Mouse (Mus musculus) forebrain, embryonic 12.5 days (tissue): ENCODE results near the gene Mtmr3. TPM values are rescaled to one million over a fixed set of nuclear protein-coding genes. Genes with fewer than 3 reads are reported as not detected.

Source experiments
- ATAC-seq: fragments of 200-750 bp; cut with Nextera tagmentation; 2 replicates; pipeline ENCODE4 v1.8.0; 2017; ENCODE audit warnings: moderate TSS enrichment; ENCODE audit not compliant: low FRiP score
- H3K27ac ChIP-seq: fragments of 300-500 bp; sonication (generic); 2 replicates; pipeline ENCODE4 v1.5.1; 2016; ENCODE audit warnings: mild to moderate bottlenecking
- H3K27me3 ChIP-seq: fragments of 300-500 bp; sonication (generic); 2 replicates; pipeline ENCODE4 v1.6.1; 2016; ENCODE audit warnings: mild to moderate bottlenecking
- H3K36me3 ChIP-seq: fragments of 300-500 bp; sonication (generic); replicated peaks from 2 replicates; pipeline ENCODE4 v1.6.1; 2016; ENCODE audit warnings: mild to moderate bottlenecking
- H3K4me1 ChIP-seq: fragments of 300-500 bp; sonication (generic); 2 replicates; pipeline ENCODE4 v1.6.1; 2016
- H3K4me2 ChIP-seq: fragments of 300-500 bp; sonication (generic); 2 replicates; pipeline ENCODE4 v1.6.1; 2016; ENCODE audit warnings: mild to moderate bottlenecking, moderate library complexity
- H3K4me3 ChIP-seq: fragments of 300-500 bp; sonication (generic); replicated peaks from 2 replicates; pipeline ENCODE4 v1.5.1; 2016; ENCODE audit warnings: mild to moderate bottlenecking
- H3K9ac ChIP-seq: fragments of 300-500 bp; sonication (generic); 2 replicates; pipeline ENCODE4 v1.6.1; 2016; ENCODE audit warnings: mild to moderate bottlenecking
- H3K9me3 ChIP-seq: fragments of 300-500 bp; sonication (generic); 2 replicates; pipeline ENCODE4 v1.6.1; 2016
- WGBS: fragments of 180-500 bp; shearing (Covaris S2); methylation state at CpG from one replicate; pipeline ENCODE4 v1.1.7; 2016; 5-methylcytosine and 5-hydroxymethylcytosine counted together
- polyA plus RNA-seq: library from polyadenylated mRNA; unstranded; fragments of >200 nt; fragmentation: Nextera tagmentation; extraction: Ambion mirVana; gene quantifications from 2 replicates; pipeline ENCODE4 v1.2.1, GENCODE M21; 2016

The Mtmr3 gene
- 46.5 and 50.1 TPM in 2 replicates for polyA plus RNA-seq

DNA sequence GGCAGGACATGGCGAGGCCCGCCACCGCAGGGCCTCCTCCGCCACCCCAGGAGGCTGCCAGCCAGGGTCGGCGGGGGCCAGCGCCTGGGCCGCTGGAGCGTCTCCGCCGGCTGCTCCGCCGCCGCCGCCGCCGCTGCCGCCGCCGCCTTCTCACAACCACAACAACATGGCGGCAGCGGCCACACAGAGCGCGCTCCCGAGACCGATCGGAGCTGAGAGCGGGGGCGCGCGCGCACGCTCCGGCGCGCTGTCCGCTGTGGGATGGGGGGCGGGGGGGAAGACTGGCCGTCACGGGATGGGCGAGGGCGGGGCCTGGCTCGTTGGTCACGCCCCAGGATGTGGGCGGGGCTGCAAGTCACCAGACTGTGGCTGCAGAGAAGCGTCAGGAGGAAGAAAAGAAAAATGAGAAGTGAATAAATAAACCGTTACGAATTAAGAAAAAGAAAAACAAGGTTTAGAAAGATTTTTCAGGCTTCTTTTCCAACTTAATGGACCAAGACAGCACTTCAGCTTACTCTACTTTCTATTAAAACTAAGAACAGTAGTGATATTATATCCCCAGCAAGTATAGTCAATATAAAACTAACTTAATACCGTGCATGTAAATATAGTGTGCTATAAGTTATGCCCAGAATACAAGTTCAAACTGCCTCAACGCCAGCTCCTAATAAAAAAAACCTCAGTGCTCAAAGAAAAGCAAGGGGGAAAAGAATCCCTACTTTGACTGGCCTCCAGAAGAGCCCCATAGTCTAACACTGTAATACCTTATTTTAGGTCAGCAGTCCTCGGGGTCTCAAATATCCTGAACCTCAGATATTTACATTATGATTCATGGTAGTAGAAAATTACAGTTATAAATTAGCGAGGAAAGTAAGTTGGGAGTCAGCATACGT is at the start of gene Mtmr3:
Gene Mtmr3, minus strand, starts transcription at position 256 of the 893 bp plus-strand sequence.
- Histone ChIP-seq H3K36me3 (no peaks in the 10 kb centered on the region), H3K4me3 (peak within 1 kb of the TSS; percentile 96), H3K4me1 (peaks cover 13% of the 10 kb centered on the region), H3K4me2 (peak within 1 kb of the TSS; percentile 61), H3K27me3 (no peaks in the 10 kb centered on the region), H3K9me3 (no peaks in the 10 kb centered on the region), H3K27ac (peak within 1 kb of the TSS; percentile 95), H3K9ac (peak within 1 kb of the TSS; percentile 98)
- 6% methylated on average over 46 of the region's 53 CpGs for WGBS
- ATAC-seq: peak; percentile 96

DNA sequence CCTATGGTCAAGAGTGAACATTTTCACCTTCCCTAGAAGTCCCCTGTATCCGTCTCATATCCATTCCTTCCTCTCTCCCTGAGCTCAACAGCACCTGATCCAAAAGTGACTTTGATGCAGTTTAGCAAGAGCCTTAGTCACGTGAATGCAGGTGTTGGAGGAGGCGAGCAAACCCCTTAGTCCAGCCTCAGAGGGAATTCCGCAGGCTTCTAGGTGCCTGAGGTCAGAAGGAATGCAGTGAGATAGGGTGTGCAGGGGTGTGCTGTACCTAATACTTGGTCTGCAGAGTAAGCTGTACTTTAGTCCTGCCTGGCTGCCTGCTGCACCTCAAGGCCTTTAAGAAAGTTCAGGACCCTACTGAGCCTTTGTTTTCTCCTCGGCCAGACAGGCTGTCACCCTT is 49.1 kb upstream of the Mtmr3 start:
- H3K36me3 ChIP-seq: peaks cover 28% of the 10 kb centered on the region
- 45% methylated on average over 5 of the region's 5 CpGs for WGBS
- H3K9me3 ChIP-seq: no peaks in the 10 kb centered on the region
- H3K4me2 ChIP-seq: no peak overlapping the region
- H3K4me3 ChIP-seq: no peak overlapping the region
- peaks cover 5% of the 10 kb centered on the region for H3K4me1 ChIP-seq
- no peaks in the 10 kb centered on the region for H3K27me3 ChIP-seq
- H3K9ac ChIP-seq: no peak overlapping the region
- no peak overlapping the region for H3K27ac ChIP-seq
- ATAC-seq: no peak

DNA sequence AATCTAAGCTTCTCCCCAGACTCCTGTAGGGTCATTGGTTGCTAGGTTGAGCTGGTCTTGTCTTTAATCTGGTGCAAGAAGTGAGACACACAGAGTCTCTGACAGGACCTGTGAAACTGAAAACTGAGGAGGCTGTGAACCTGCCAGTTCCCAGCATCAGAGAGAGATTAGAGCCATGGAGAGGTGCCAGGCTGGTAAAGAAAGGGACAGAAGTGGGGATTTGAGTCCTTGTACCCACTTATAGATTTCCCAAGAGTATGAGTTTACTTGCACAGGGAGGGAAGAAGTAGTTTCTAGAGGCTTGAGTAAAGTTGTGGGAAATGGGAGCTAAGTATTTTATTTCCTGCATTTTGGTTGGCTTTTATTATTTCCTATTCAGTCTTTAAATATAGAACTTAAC is 46.5 kb upstream of the Mtmr3 start:
- Histone ChIP-seq H3K27ac (no peak overlapping the region), H3K9ac (no peak overlapping the region), H3K4me3 (no peak overlapping the region), H3K9me3 (no peaks in the 10 kb centered on the region), H3K4me2 (no peak overlapping the region), H3K36me3 (peaks cover 4% of the 10 kb centered on the region; the same call in 1 of the 2 replicates), H3K27me3 (no peaks in the 10 kb centered on the region), H3K4me1 (peaks cover 18% of the 10 kb centered on the region)
- no peak for ATAC-seq

DNA sequence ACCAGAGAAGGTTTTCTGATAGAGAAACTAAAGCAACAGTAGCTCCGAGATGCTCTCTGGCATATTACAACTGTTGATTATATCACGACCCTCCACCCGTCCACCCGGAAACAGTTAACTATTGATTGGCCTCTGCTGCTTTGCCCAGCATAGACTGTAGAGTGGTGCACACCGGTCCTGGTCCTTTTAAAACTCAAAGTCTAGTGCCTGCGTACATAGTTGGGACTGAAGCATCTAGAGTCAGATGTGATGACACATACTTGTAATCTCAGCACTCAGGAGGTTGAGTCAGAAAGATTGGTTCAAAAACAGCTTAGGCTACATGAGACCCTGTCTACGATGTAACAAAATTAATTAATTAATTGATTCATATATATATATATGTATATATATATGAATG is 43.6 kb upstream of the Mtmr3 start:
- ATAC-seq: 0 out of 2 replicates have a peak, but pooled peaks have one; percentile 6
- Histone ChIP-seq H3K9ac (peak overlapping the region; percentile 76), H3K36me3 (peaks cover 4% of the 10 kb centered on the region; the same call in 1 of the 2 replicates), H3K4me1 (peaks cover 18% of the 10 kb centered on the region), H3K4me3 (peak overlapping the region; percentile 86), H3K27ac (no peak overlapping the region), H3K9me3 (no peaks in the 10 kb centered on the region), H3K27me3 (peaks cover 3% of the 10 kb centered on the region; the same call in 1 of the 2 replicates), H3K4me2 (peak overlapping the region; percentile 86)
- WGBS: 37% methylated on average over 7 of the region's 7 CpGs

DNA sequence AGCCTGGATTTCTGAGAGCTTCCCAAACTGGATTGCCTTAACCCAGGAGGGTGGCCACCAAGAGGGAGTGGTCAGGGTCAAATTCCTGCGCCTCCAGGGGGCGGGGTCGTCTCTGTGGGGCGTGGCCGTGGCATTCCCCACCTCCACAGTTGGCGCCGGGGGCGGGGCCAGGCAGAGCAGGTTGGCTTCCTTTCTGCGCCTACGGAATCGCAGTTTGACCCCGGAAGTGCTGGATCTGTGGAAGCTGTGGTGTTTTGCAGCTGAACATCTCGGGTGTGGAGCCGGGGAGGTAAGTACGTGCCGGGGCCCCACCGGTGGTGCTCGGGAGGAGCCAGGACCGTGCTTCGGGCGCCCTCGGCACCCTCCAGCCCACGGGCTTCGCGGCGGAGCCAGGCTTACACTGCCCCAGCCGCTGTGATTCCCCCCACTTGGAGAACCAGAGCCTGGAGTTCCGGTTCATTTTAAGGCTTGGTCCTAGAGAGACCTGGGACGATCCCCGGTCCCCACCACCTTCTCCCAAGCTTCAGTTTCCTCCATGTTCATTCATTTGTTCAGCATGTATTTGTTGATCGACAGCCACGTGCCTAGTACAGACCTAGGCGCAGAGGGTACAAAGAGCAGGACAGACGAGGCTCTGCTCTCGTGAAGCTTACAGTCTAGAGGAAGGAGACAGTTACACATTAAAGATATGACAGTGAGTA is 43.0 kb upstream of the Mtmr3 start, which contains the start of gene Ascc2:
Gene Ascc2, plus strand, starts transcription at position 214 of the 701 bp plus-strand sequence.
- WGBS: under 1% methylated on average over 35 of the region's 35 CpGs
- peaks cover 18% of the 10 kb centered on the region for H3K4me1 ChIP-seq
- peak within 1 kb of the TSS; percentile 86 for H3K4me2 ChIP-seq
- H3K27me3 ChIP-seq: peaks cover 3% of the 10 kb centered on the region; the same call in 1 of the 2 replicates
- peak within 1 kb of the TSS; percentile 86 for H3K4me3 ChIP-seq
- H3K36me3 ChIP-seq: peaks cover 4% of the 10 kb centered on the region; the same call in 1 of the 2 replicates
- peak within 1 kb of the TSS; percentile 76 for H3K9ac ChIP-seq
- H3K27ac ChIP-seq: peak within 1 kb of the TSS; percentile 36; the same call in 1 of the 2 replicates
- ATAC-seq: peak; percentile 91
- no peaks in the 10 kb centered on the region for H3K9me3 ChIP-seq

DNA sequence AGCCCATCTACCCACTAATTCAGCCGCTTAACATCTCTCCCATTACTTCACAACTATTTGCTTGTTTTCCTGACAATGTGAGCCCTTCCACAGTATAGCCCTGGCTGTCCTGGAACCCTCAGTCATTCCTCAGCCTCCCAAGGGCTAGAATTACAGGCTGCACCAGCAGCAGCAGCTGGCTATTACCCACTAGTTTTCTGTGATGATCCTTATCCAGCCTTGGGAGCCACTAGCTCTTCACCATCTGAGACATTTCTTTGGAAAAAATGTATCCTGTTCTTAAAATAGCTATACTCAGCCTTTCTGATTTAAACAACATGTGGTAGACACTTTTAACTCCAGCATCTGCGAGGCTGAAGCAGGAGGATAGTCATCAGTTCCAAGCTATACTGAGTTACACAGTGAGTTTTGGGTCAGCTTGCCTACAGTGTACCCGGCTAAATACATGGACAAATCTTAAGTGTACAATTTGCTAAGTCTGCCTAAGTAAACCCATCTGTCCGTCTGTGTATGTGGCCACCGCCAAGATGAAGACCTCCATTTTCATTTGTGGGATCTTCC is 42.2 kb upstream of the Mtmr3 start:
- no peak overlapping the region for H3K9ac ChIP-seq
- H3K4me3 ChIP-seq: no peak overlapping the region; the same call in 1 of the 2 replicates
- H3K9me3 ChIP-seq: no peaks in the 10 kb centered on the region
- 60% methylated on average over 5 of the region's 5 CpGs for WGBS
- peaks cover 3% of the 10 kb centered on the region; the same call in 1 of the 2 replicates for H3K27me3 ChIP-seq
- H3K27ac ChIP-seq: no peak overlapping the region
- ATAC-seq: no peak
- peaks cover 18% of the 10 kb centered on the region for H3K4me1 ChIP-seq
- H3K36me3 ChIP-seq: peaks cover 4% of the 10 kb centered on the region; the same call in 1 of the 2 replicates
- peak overlapping the region; percentile 86 for H3K4me2 ChIP-seq

DNA sequence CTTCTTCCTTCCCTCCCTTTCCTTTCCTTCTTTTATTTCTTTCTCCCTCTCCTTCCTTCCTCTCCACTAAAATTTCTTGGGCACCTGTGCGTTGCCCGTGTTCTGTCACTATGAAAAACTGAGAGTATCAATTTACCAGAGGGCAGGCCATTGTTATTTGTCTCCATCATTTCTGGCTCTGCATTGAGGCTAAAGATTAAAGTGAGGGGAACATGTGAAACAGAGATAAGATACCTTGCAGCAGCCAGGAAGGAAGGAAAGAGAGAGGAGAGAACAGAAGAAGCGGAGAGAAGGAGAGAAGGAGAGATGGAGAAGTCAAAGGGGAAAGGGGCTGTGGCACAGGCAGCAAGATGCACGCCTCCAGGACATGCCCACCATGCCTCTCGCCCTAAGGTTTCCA is 39.7 kb upstream of the Mtmr3 start:
- no peaks in the 10 kb centered on the region for H3K36me3 ChIP-seq
- H3K4me1 ChIP-seq: peaks cover 24% of the 10 kb centered on the region
- no peak overlapping the region for H3K4me2 ChIP-seq
- H3K4me3 ChIP-seq: no peak overlapping the region
- H3K9ac ChIP-seq: no peak overlapping the region
- no peak overlapping the region for H3K27ac ChIP-seq
- no peak for ATAC-seq
- no peaks in the 10 kb centered on the region for H3K9me3 ChIP-seq
- WGBS: 83% methylated on average over 5 of the region's 5 CpGs
- H3K27me3 ChIP-seq: peaks cover 3% of the 10 kb centered on the region; the same call in 1 of the 2 replicates

DNA sequence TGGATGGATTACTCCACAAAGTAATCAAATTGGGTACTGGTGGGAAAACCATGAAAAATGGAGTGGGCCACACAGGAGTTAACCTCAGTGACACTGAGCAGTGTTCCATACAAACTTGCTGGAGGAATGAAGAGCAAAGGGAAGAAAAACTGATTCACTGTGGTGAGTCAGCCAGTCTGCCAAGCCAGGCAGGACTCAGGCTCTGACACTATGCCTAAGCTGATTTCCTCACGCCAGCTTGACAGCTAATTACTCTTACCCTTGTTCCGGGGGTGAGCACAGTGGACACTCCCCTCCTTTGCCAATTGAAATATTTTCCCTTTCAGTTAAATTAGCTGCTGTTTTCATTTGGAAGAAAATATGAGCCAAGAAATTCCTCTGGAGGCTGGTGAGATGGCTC is 38.8 kb upstream of the Mtmr3 start:
- ATAC-seq: no peak
- 55% methylated on average over 2 of the region's 2 CpGs for WGBS
- Histone ChIP-seq H3K27ac (no peak overlapping the region), H3K4me1 (peaks cover 16% of the 10 kb centered on the region), H3K9ac (no peak overlapping the region), H3K36me3 (no peaks in the 10 kb centered on the region), H3K4me3 (no peak overlapping the region), H3K27me3 (peaks cover 3% of the 10 kb centered on the region; the same call in 1 of the 2 replicates), H3K4me2 (no peak overlapping the region), H3K9me3 (no peaks in the 10 kb centered on the region)

DNA sequence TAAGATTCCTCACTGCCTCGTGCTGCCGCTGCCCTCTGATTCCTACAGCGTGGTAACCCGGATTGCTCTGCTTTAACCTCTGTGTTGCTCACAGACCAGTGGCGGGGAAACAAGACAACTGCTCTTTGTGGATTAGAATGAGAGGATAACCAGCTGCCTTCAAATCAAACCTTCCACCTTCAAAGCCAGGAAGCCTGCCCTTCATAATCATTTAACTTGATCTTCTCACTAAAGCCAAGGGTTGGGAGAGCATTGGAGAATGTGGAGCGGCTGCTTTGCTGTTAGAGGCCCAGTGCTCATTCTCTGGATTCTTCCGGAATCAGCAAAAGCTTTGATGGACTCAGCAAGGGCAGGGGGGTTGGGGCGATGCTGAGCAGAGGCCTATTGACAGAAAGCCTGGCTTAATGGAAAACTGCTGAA is 35.2 kb upstream of the Mtmr3 start:
- WGBS: 31% methylated on average over 8 of the region's 8 CpGs
- Histone ChIP-seq H3K4me2 (no peak overlapping the region), H3K27me3 (peaks cover 3% of the 10 kb centered on the region; the same call in 1 of the 2 replicates), H3K27ac (no peak overlapping the region), H3K4me3 (no peak overlapping the region), H3K9me3 (no peaks in the 10 kb centered on the region), H3K4me1 (peaks cover 12% of the 10 kb centered on the region; the same call in 1 of the 2 replicates), H3K36me3 (no peaks in the 10 kb centered on the region), H3K9ac (peak overlapping the region; percentile 21; the same call in 1 of the 2 replicates)
- no peak for ATAC-seq

DNA sequence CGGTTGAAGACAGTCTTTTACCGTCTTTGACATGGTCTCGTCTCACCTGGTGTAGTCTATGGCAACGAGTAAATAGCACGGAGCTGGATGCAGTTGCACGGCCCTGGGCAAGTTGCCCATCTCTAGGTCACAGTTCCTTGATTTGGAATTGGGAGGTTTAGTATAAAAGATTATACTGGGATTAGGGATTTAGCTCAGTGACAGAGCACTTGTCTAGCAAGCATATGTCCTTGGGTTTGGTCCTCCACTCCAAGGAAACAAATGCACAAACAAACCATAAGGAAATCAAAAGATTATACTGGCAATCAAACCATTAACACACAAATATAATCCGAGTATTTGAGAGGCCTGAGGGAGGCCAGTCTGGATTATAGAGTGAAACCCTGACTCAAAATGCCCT is 33.0 kb upstream of the Mtmr3 start:
- peaks cover 12% of the 10 kb centered on the region; the same call in 1 of the 2 replicates for H3K4me1 ChIP-seq
- no peak for ATAC-seq
- WGBS: 68% methylated on average over 7 of the region's 7 CpGs
- H3K9ac ChIP-seq: no peak overlapping the region
- H3K36me3 ChIP-seq: no peaks in the 10 kb centered on the region
- H3K4me2 ChIP-seq: no peak overlapping the region
- H3K9me3 ChIP-seq: no peaks in the 10 kb centered on the region
- no peaks in the 10 kb centered on the region for H3K27me3 ChIP-seq
- no peak overlapping the region for H3K27ac ChIP-seq
- no peak overlapping the region for H3K4me3 ChIP-seq

DNA sequence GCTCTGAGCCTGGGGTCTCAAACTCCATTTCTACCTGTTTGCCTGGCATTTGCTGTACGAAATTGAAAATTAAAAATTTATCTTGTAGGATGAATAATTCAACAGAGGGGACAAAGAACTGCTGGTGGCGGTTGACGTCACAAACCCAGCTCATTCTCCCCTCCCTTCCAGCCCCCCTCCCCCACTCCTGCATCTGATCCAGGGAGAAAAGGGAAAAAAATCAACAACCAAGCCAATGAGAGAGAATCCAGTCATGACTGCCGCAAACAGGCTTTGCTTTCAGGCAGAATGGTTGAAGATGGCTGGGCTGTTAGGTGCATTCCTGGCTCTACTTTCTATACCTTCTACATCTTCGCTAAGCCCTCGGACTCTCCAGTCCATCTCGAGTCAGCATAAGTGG is 31.3 kb upstream of the Mtmr3 start:
- ATAC-seq: no peak
- Histone ChIP-seq H3K9me3 (no peaks in the 10 kb centered on the region), H3K36me3 (no peaks in the 10 kb centered on the region), H3K9ac (no peak overlapping the region), H3K4me3 (no peak overlapping the region), H3K27ac (no peak overlapping the region), H3K27me3 (no peaks in the 10 kb centered on the region), H3K4me1 (peaks cover 12% of the 10 kb centered on the region; the same call in 1 of the 2 replicates), H3K4me2 (no peak overlapping the region)
- 77% methylated on average over 7 of the region's 7 CpGs for WGBS

DNA sequence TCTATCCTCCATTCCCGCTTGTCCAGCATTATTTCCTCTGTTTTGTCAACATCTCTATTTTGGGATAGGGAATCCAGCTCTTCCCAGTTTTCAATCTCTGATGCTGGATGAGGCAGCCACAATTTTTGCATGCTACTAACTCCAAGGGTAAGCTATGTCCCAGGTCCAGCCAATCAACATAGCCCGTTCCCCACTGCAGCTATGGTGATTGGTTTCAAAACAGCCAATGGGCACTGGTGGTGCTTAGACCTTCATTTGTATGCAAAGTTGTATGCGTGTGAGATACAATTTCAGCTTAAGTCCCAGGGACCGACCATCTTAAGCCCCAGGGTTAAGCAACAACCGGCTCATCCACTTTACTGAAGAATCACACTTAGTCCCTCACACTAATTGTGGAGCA is 28.3 kb upstream of the Mtmr3 start:
- no peak overlapping the region for H3K9ac ChIP-seq
- no peak overlapping the region for H3K4me3 ChIP-seq
- no peak overlapping the region for H3K27ac ChIP-seq
- ATAC-seq: no peak
- WGBS: 49% methylated on average over 5 of the region's 5 CpGs
- H3K9me3 ChIP-seq: no peaks in the 10 kb centered on the region
- peaks cover 6% of the 10 kb centered on the region; the same call in 1 of the 2 replicates for H3K4me1 ChIP-seq
- no peaks in the 10 kb centered on the region for H3K27me3 ChIP-seq
- H3K36me3 ChIP-seq: no peaks in the 10 kb centered on the region
- no peak overlapping the region for H3K4me2 ChIP-seq
